Mouse (Mus musculus): ENCODE measurements around the gene Armc2.
"Not testable (repeated sequence)": the region's sequence is repeated elsewhere in the genome, so short reads cannot be mapped to it uniquely, and the experiment has no call there.

Gene Armc2

GRCm38 (mm10) chr10:41962725-41963124 lies 55.5 kb downstream of the Armc2 start:
- peak; percentile 80 for DNase-seq

GRCm38 (mm10) chr10:41959808-41960207 lies 58.4 kb downstream of the Armc2 start:
- no peak for DNase-seq

- DNase-seq = no peak
Measured at GRCm38 (mm10) chr10:41958677-41959274, 59.5 kb downstream of the Armc2 start.

GRCm38 (mm10) chr10:41957421-41958225 lies 60.6 kb downstream of the Armc2 start:
- DNase-seq = no peak

GRCm38 (mm10) chr10:41953528-41953864 lies 64.7 kb downstream of the Armc2 start:
- no peak for DNase-seq

- no peak for DNase-seq
Measured at GRCm38 (mm10) chr10:41952850-41953527, 65.3 kb downstream of the Armc2 start.

GRCm38 (mm10) chr10:41952354-41952753 lies 65.9 kb downstream of the Armc2 start:
- not testable (repeated sequence) for DNase-seq

- DNase-seq = no peak
Measured at GRCm38 (mm10) chr10:41939090-41939489, 79.2 kb downstream of the Armc2 start.

- DNase-seq = peak; percentile 42
Measured at GRCm38 (mm10) chr10:41937176-41937575, 81.1 kb downstream of the Armc2 start.

GRCm38 (mm10) chr10:41936100-41936499 lies 82.1 kb downstream of the Armc2 start:
- DNase-seq = no peak

GRCm38 (mm10) chr10:41935476-41935829 lies 82.8 kb downstream of the Armc2 start:
- DNase-seq = no peak

- DNase-seq = peak; percentile 93
Measured at GRCm38 (mm10) chr10:41934633-41935475, 83.4 kb downstream of the Armc2 start.

- peak; percentile 67 for DNase-seq
Measured at GRCm38 (mm10) chr10:41933536-41933935, 84.7 kb downstream of the Armc2 start.

- no peak for DNase-seq
Measured at GRCm38 (mm10) chr10:41932943-41933342, 85.3 kb downstream of the Armc2 start.

- peak; percentile 59 for DNase-seq
Measured at GRCm38 (mm10) chr10:41931962-41932361, 86.3 kb downstream of the Armc2 start.

- no peak for DNase-seq
Measured at GRCm38 (mm10) chr10:41930966-41931365, 87.3 kb downstream of the Armc2 start.

GRCm38 (mm10) chr10:41926726-41927125 lies 91.5 kb downstream of the Armc2 start:
- no peak for DNase-seq

- DNase-seq = no peak
Measured at GRCm38 (mm10) chr10:41912290-41912994, 105.8 kb downstream of the Armc2 start.

GRCm38 (mm10) chr10:41908899-41909298 lies 109.3 kb downstream of the Armc2 start:
- DNase-seq = peak; percentile 35

- no peak for DNase-seq
Measured at GRCm38 (mm10) chr10:41907950-41908349, 110.3 kb downstream of the Armc2 start.

- DNase-seq = no peak
Measured at GRCm38 (mm10) chr10:41907473-41907872, 110.8 kb downstream of the Armc2 start.

GRCm38 (mm10) chr10:41901864-41902263 lies 116.4 kb downstream of the Armc2 start:
- DNase-seq = no peak

All from retina, postnatal 1 day (tissue).